In the genomic region with DNA sequence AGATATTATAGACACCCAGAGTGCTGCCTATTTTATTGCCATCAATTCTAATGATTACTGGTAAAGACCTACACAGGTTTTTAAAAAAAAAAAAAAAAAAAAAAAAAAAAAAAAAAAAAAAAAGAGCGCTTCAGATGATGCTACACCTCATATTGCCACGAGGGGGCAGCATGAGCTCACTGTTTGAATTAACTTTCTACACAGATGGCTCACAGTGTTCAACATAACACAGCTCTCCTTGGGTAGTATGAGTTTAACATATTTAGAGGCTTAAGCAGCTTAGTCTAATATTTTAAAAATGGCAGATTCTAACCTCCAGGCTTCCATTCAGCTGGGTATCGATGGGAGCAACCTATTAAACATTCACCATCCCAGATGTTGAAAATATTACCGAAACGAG, we compare ENCODE assay signal across 9 mouse cellular contexts. TPM values are rescaled to one million over a fixed set of nuclear protein-coding genes. Genes with fewer than 3 reads are reported as not detected.
DNase-seq lines count a peak whose midpoint lies in the region; ATAC-seq and TF ChIP-seq lines count a peak whose summit lies in the region.
"Had no signal": no experiment of that assay in that cellular context is flagged by ENCODE, and none has a peak within 500 bp of the region (broad histone marks: within the 10 kb centered on the region; RNA-seq: fewer than 3 reads in every experiment).

No protein-coding gene starts in this region.

- no peak overlapping the region for H3K4me2 ChIP-seq in heart, embryonic 12.5 days
- H3K4me2 ChIP-seq in forebrain, embryonic 13.5 days, result no peak overlapping the region
- H3K4me2 ChIP-seq in midbrain, embryonic 12.5 days (replicated peaks), result no peak overlapping the region
- H3K4me2 ChIP-seq: embryonic facial prominence, embryonic 15.5 days had no signal

- intact Hi-C loops in heart, postnatal 14 days (cut with DNase I), result no loop called here

- no peak overlapping the region for H3K27ac ChIP-seq in heart, embryonic 12.5 days (ENCODE audit: poor library complexity, severe bottlenecking)
- no peak overlapping the region for H3K27ac ChIP-seq in forebrain, embryonic 13.5 days
- H3K27ac ChIP-seq in midbrain, embryonic 12.5 days (replicated peaks), result no peak overlapping the region
- H3K27ac ChIP-seq: embryonic facial prominence, embryonic 15.5 days had no signal

- H3K9ac ChIP-seq in heart, embryonic 12.5 days, result no peak overlapping the region
- no peak overlapping the region for H3K9ac ChIP-seq in forebrain, embryonic 13.5 days
- H3K9ac ChIP-seq in midbrain, embryonic 12.5 days (replicated peaks), result no peak overlapping the region
- H3K9ac ChIP-seq: embryonic facial prominence, embryonic 15.5 days had no signal

- peak; percentile 19 to 44 for DNase-seq in heart, postnatal 14 days
- peak; percentile 51 for DNase-seq in brain, embryonic 18.5 days (ENCODE audit: low read depth, low spot score)
- DNase-seq in layer of hippocampus, postnatal 14 days (ENCODE audit: low spot score in 2 of 2), result peak; percentile 24 to 46

- H3K36me3 ChIP-seq in heart, embryonic 12.5 days, result no peaks in the 10 kb centered on the region
- H3K36me3 ChIP-seq in E14TG2a.4 (ENCODE audit: insufficient read depth, low read length), result no peaks in the 10 kb centered on the region
- no peaks in the 10 kb centered on the region for H3K36me3 ChIP-seq in forebrain, embryonic 13.5 days (ENCODE audit: poor library complexity, severe bottlenecking)
- H3K36me3 ChIP-seq in midbrain, embryonic 12.5 days, result no peaks in the 10 kb centered on the region
- H3K36me3 ChIP-seq: embryonic facial prominence, embryonic 15.5 days had no signal

- H3K4me3 ChIP-seq in heart, embryonic 12.5 days, result no peak overlapping the region
- no peak overlapping the region for H3K4me3 ChIP-seq in E14TG2a.4 (replicated peaks; ENCODE audit: low read length)
- no peak overlapping the region for H3K4me3 ChIP-seq in forebrain, embryonic 13.5 days
- H3K4me3 ChIP-seq in midbrain, embryonic 12.5 days, result no peak overlapping the region
- H3K4me3 ChIP-seq: embryonic facial prominence, embryonic 15.5 days had no signal

- peak; percentile 62 for TF ChIP-seq CTCF in E14TG2a.4 (conservative IDR thresholded peaks at IDR 0.05; ENCODE audit: low read length)

- ATAC-seq in heart, embryonic 12.5 days (ENCODE audit: insufficient number of reproducible peaks, low FRiP score), result no peak
- peak; percentile 83 for ATAC-seq in forebrain, embryonic 13.5 days
- ATAC-seq in midbrain, embryonic 12.5 days (ENCODE audit: low FRiP score, low read depth), result peak; percentile 57; the same call in 1 of the 2 replicates
- no peak for ATAC-seq in erythroid progenitor cell, adult 5-6 weeks (replicated peaks; ENCODE audit: low FRiP score, poor library complexity, severe bottlenecking)

- peaks cover 3% of the 10 kb centered on the region; the same call in 1 of the 2 replicates for H3K4me1 ChIP-seq in heart, embryonic 12.5 days (replicated peaks)
- H3K4me1 ChIP-seq in E14TG2a.4 (replicated peaks; ENCODE audit: low read depth, low read length), result no peaks in the 10 kb centered on the region
- no peaks in the 10 kb centered on the region for H3K4me1 ChIP-seq in forebrain, embryonic 13.5 days
- peaks cover 14% of the 10 kb centered on the region; the same call in 1 of the 2 replicates for H3K4me1 ChIP-seq in midbrain, embryonic 12.5 days
- H3K4me1 ChIP-seq: embryonic facial prominence, embryonic 15.5 days had no signal

- no peaks in the 10 kb centered on the region; the same call in 1 of the 2 replicates for H3K9me3 ChIP-seq in heart, embryonic 12.5 days (replicated peaks)
- H3K9me3 ChIP-seq in E14TG2a.4 (ENCODE audit: low read length), result no peaks in the 10 kb centered on the region
- H3K9me3 ChIP-seq in forebrain, embryonic 13.5 days (replicated peaks), result no peaks in the 10 kb centered on the region
- no peaks in the 10 kb centered on the region for H3K9me3 ChIP-seq in midbrain, embryonic 12.5 days
- H3K9me3 ChIP-seq: embryonic facial prominence, embryonic 15.5 days had no signal

- H3K27me3 ChIP-seq in heart, embryonic 12.5 days (replicated peaks), result no peaks in the 10 kb centered on the region
- H3K27me3 ChIP-seq in E14TG2a.4 (ENCODE audit: insufficient read depth, low read length), result peaks cover 10% of the 10 kb centered on the region; the same call in 1 of the 2 replicates
- no peaks in the 10 kb centered on the region for H3K27me3 ChIP-seq in forebrain, embryonic 13.5 days
- no peaks in the 10 kb centered on the region for H3K27me3 ChIP-seq in midbrain, embryonic 12.5 days
- H3K27me3 ChIP-seq: embryonic facial prominence, embryonic 15.5 days had no signal

- 45% methylated on average over 5 of the region's 5 CpGs for WGBS in heart, embryonic 12.5 days
- 52% methylated on average over 5 of the region's 5 CpGs for WGBS in forebrain, embryonic 13.5 days
- 45% methylated on average over 5 of the region's 5 CpGs for WGBS in midbrain, embryonic 12.5 days

RNA-seq across cellular contexts. Expression of a gene that starts 28.7 kb away (rescaled TPM):
- total RNA-seq in heart, postnatal 14 days (2021), result 10 to 100 TPM; 54.5 to 55.7 TPM
- 60.1 and 66.2 TPM in 2 replicates for polyA plus RNA-seq in heart, embryonic 12.5 days (2016; fragmentation: Nextera tagmentation; extraction: Ambion mirVana)
- polyA plus RNA-seq in forebrain, embryonic 13.5 days (2015; fragmentation: Nextera tagmentation; extraction: Ambion mirVana), result 93.4 and 95.3 TPM in 2 replicates
- total RNA-seq in layer of hippocampus, postnatal 14 days (2021), result 100 to 1,000 TPM; 145 to 159 TPM
- 74.3 and 84.7 TPM in 2 replicates for polyA plus RNA-seq in midbrain, embryonic 12.5 days (2016; fragmentation: Nextera tagmentation; extraction: Ambion mirVana)
- total RNA-seq in erythroid progenitor cell, adult 5-6 weeks (2015; ENCODE audit: low replicate concordance), result 14.7 and 41.4 TPM in 2 replicates
- total RNA-seq in erythroid progenitor cell, adult 5-6 weeks (2017; ENCODE audit: low replicate concordance), result 35.0 and 41.4 TPM in 2 replicates

Comparison
In these comparisons a context has a peak if more than half of its experiments do, and no peak if none do; other contexts are left out.
1. ATAC-seq: peak in forebrain, embryonic 13.5 days (single experiment) and midbrain, embryonic 12.5 days (single experiment); none in heart, embryonic 12.5 days (single experiment) and erythroid progenitor cell, adult 5-6 weeks (single experiment).
2. Peak in every context shown above with its lines, with median percentiles within 50 percentile points of each other: DNase-seq.